Mouse (Mus musculus) lung, embryonic 15.5 days (tissue): ENCODE data around the gene Zp3. TPM values are rescaled to one million over a fixed set of nuclear protein-coding genes. Genes with fewer than 3 reads are reported as not detected.

Experiments
- polyA plus RNA-seq: library from polyadenylated mRNA; unstranded; fragments of >200 nt; fragmentation: Nextera tagmentation; extraction: Ambion mirVana; gene quantifications from 2 replicates; pipeline ENCODE4 v1.2.1, GENCODE M21; 2015

Gene Zp3
- polyA plus RNA-seq, 1 experiment from 2014 or later, result not detected

Other genes starting within 250 kb of the Zp3 start
- 37.7 and 38.3 TPM in 2 replicates for gene Tmem120a, start 235.7 kb upstream of the Zp3 start, polyA plus RNA-seq
- 0.24 and 0.57 TPM in 2 replicates for gene Styxl1, start 201.7 kb upstream of the Zp3 start, polyA plus RNA-seq
- 452 and 462 TPM in 2 replicates for gene Mdh2, start 201.6 kb upstream of the Zp3 start, polyA plus RNA-seq
- gene Srrm3, start 173.2 kb upstream of the Zp3 start, polyA plus RNA-seq, result 0.20 and 0.64 TPM in 2 replicates
- 114 and 129 TPM in 2 replicates for gene Hspb1, start 92.2 kb upstream of the Zp3 start, polyA plus RNA-seq
- 144 and 156 TPM in 2 replicates for gene Ywhag, start 45.5 kb upstream of the Zp3 start, polyA plus RNA-seq
- gene Ssc4d, start 5.6 kb upstream of the Zp3 start, polyA plus RNA-seq, result 3.2 and 3.5 TPM in 2 replicates
- gene Dtx2, start 14.7 kb downstream of the Zp3 start, polyA plus RNA-seq, result 23.8 TPM in 2 replicates
- gene Upk3b, start 58.4 kb downstream of the Zp3 start, polyA plus RNA-seq, result 22.5 and 27.8 TPM in 2 replicates
- 4.2 and 5.1 TPM in 2 replicates for gene Upk3bl, start 74.4 kb downstream of the Zp3 start, polyA plus RNA-seq
- 2.6 and 4.1 TPM in 2 replicates for gene Rasa4, start 103.8 kb downstream of the Zp3 start, polyA plus RNA-seq
- 198 and 223 TPM in 2 replicates for gene Polr2j, start 136.5 kb downstream of the Zp3 start, polyA plus RNA-seq
- 36.7 and 37.5 TPM in 2 replicates for gene Lrwd1, start 156.0 kb downstream of the Zp3 start, polyA plus RNA-seq
- 15.4 and 18.0 TPM in 2 replicates for gene Alkbh4, start 156.0 kb downstream of the Zp3 start, polyA plus RNA-seq
- gene Orai2, start 190.6 kb downstream of the Zp3 start, polyA plus RNA-seq, result 7.7 and 8.3 TPM in 2 replicates
- gene Prkrip1, start 218.9 kb downstream of the Zp3 start, polyA plus RNA-seq, result 37.7 and 42.8 TPM in 2 replicates